Mouse (Mus musculus) heart, adult 9 months (tissue): ENCODE data around the gene Olfr1261.

Source experiments
- DNase-seq, 2 experiments: peaks; one replicate each; pipeline ENCODE4 v3.0.0; 2022; ENCODE audit warnings: low spot score in 2 of 2

Gene Olfr1261

GRCm38 (mm10) chr2:89990921-89991320 is at the start of gene Olfr1261:
Gene Olfr1261 (plus strand): TSS chr2:89991221.
- no peak for DNase-seq

- no peak for DNase-seq
These were observed 42.5 kb upstream of the Olfr1261 start, which contains the start of gene Olfr1259 for GRCm38 (mm10) chr2:89948564-89948963. Gene Olfr1259 (minus strand): TSS chr2:89948664.

GRCm38 (mm10) chr2:89974184-89974583 is 16.8 kb upstream of the Olfr1261 start, which contains the start of gene Olfr1260:
Gene Olfr1260 (plus strand): TSS chr2:89974340.
- DNase-seq: no peak

GRCm38 (mm10) chr2:89977709-89978108 is 13.3 kb upstream of the Olfr1261 start:
- DNase-seq: no peak

- DNase-seq: no peak
These were observed 8.8 kb downstream of the Olfr1261 start, which contains the start of gene Olfr1262 for GRCm38 (mm10) chr2:89999845-90000244. Gene Olfr1262 (plus strand): TSS chr2:90000145.

- no peak for DNase-seq
These were observed 20.8 kb downstream of the Olfr1261 start, which contains the start of gene Olfr1263 for GRCm38 (mm10) chr2:90011831-90012230. Gene Olfr1263 (plus strand): TSS chr2:90012131.

- no peak for DNase-seq
These were observed 34.5 kb downstream of the Olfr1261 start, which contains the start of gene Olfr1264 for GRCm38 (mm10) chr2:90025477-90025876. Gene Olfr1264 (minus strand): TSS chr2:90025577.

GRCm38 (mm10) chr2:90035037-90035436 is 44.0 kb downstream of the Olfr1261 start, which contains the start of gene Olfr1265:
Gene Olfr1265 (plus strand): TSS chr2:90035337.
- no peak for DNase-seq
